Mouse (Mus musculus) brown adipose tissue, adult 24 weeks (tissue): ENCODE data around the gene Bmpr1a. TPM values are rescaled to one million over a fixed set of nuclear protein-coding genes. Genes with fewer than 3 reads are reported as not detected.

ENCODE experiments used
- H3K27ac ChIP-seq: fragments of 200-500 bp; replicated peaks from 2 replicates; pipeline ENCODE4 v1.5.1; 2012; ENCODE audit warnings: low read depth, mild to moderate bottlenecking, low read length
- H3K4me1 ChIP-seq: fragments of 200-500 bp; 2 replicates; pipeline ENCODE4 v1.6.1; 2012; ENCODE audit warnings: low read length, mixed read lengths; ENCODE audit not compliant: control insufficient read depth, insufficient read depth, insufficient read length
- H3K4me3 ChIP-seq: fragments of 200-500 bp; 2 replicates; pipeline ENCODE4 v1.5.1; 2012; ENCODE audit warnings: low read depth, mild to moderate bottlenecking, low read length, moderate library complexity; ENCODE audit not compliant: insufficient read depth
- polyA plus RNA-seq: library from polyadenylated mRNA; stranded (reverse); fragments of >200 nt; gene quantifications from 2 replicates; pipeline ENCODE4 v1.2.4, GENCODE M21; 2012; ENCODE audit not compliant: missing spikeins, insufficient read depth, insufficient read length

Gene Bmpr1a
- polyA plus RNA-seq, 1 experiment = 21.8 TPM

DNA sequence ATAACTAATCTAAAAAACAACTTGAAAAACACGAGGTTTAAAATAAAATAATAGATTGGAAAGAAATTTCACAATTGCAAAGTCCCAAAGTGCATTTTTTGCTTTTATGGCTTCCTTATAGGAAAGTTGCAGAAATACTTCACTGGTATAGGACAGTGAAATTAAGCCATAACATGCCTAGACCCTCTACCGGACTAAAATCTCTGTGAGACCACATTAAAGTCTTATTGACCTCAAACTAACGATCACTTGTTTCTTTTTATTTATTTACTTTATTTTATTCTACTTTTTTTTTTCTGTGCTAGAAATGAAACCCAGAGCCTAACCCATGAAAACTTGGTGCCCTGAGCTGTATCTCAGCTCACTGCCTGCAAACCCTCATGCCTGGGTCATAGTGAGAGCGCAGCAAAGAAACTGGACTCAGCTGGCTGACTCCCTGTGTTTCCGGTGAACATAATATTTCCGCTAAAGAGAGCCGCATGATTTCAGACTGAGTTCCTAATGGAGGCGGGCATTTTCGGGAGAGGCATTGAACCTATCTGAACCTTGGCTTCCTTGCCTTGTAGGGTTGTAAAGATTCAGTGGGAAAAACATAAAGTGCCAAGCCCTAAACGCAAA, 13.9 kb upstream of the Bmpr1a start:
- H3K4me1 ChIP-seq = peaks cover 6% of the 10 kb centered on the region; the same call in 1 of the 2 replicates
- no peak overlapping the region for H3K27ac ChIP-seq
- H3K4me3 ChIP-seq = no peak overlapping the region

DNA sequence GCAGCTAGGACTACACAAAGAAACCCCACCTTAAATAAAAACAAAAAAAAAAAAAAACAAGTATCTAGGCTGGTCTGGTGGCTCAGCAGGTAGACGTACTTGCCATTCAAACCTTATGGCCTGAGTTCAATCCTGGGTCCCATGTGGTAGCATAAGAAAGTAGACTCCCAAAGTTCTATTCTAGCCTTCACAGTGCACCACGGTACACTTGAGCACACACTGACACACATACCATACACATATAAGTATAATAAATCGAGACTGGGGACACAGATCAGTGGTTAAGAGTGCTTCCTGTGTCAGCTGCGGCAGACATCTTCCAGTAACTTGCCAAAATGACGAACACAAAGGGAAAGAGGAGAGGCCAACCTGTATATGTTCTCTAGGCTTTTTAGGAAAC, 12.7 kb upstream of the Bmpr1a start:
- Histone ChIP-seq H3K27ac (no peak overlapping the region), H3K4me1 (peaks cover 6% of the 10 kb centered on the region; the same call in 1 of the 2 replicates), H3K4me3 (no peak overlapping the region)

DNA sequence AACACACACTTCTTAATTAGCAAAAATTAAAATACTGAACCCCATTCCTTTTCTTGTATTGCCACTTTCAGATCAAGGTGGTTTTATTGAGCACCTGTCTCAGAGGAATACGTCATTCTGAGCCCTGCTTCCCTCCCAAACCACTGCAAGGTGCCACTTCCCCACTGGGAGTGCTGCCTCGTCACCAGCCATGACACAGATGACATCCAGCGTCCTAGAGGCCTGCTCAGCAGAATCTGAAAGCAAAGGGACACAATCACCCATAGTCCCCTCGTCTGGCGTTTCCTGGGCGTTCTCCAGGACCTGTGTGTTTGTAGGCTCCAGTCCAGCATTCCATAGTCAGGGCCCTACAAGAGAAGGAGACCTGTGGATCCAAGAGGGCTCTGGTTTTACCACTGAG, 11.0 kb upstream of the Bmpr1a start:
- Histone ChIP-seq H3K4me3 (no peak overlapping the region), H3K27ac (peak overlapping the region; percentile 15; the same call in 1 of the 2 replicates)

DNA sequence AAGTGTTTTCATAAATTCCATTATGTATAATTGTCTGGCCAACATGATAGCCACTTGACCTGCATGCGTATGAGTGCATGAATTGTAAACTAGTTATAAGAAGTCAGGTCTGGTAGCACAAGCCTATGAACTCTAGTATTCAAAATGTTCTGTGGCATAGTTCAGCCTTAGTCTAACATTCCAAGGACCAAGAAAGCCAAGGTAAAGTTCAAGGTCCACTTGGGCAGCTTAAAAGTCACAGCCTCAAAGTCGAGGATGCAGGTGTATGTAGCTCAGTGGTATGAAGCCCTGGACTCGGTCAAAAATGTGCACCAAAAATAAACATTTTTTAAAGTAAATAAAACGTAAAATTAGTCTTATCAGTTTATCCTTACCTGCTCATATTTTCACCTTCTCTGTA, 9.5 kb upstream of the Bmpr1a start:
- H3K27ac ChIP-seq = no peak overlapping the region

More for the DNA sequence above, 11.0 kb upstream of the Bmpr1a start:
- peaks cover 3% of the 10 kb centered on the region; the same call in 1 of the 2 replicates for H3K4me1 ChIP-seq

DNA sequence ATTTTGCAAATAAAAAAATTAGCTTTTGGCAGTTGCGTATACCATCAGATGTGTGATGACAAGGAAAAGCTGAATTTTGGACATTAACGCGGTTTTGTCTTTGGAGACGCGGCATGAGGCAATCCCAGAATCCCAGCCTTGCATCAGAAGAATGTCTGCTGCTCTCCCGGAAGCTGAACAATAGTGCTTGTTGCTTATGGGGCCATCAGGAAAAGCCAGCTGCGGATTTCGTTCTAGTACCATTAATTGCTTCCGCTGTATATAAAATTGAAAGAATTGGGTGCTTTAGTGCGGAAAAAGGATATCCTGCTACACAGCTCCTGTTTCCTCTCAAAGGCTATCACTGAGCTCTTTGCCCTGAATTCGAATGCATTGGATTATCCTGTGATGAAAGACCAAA, 8.8 kb upstream of the Bmpr1a start:
- no peak overlapping the region for H3K4me3 ChIP-seq
- H3K27ac ChIP-seq = no peak overlapping the region
- peaks cover 3% of the 10 kb centered on the region; the same call in 1 of the 2 replicates for H3K4me1 ChIP-seq

More for the DNA sequence above, 9.5 kb upstream of the Bmpr1a start:
- no peak overlapping the region for H3K4me3 ChIP-seq
- H3K4me1 ChIP-seq = peaks cover 3% of the 10 kb centered on the region; the same call in 1 of the 2 replicates

- H3K27ac ChIP-seq = no peak overlapping the region
- H3K4me3 ChIP-seq = no peak overlapping the region
- H3K4me1 ChIP-seq = no peaks in the 10 kb centered on the region; the same call in none of the 2 replicates
Measured at GRCm38 (mm10) chr14:34508842-34509439, 5.8 kb upstream of the Bmpr1a start.

DNA sequence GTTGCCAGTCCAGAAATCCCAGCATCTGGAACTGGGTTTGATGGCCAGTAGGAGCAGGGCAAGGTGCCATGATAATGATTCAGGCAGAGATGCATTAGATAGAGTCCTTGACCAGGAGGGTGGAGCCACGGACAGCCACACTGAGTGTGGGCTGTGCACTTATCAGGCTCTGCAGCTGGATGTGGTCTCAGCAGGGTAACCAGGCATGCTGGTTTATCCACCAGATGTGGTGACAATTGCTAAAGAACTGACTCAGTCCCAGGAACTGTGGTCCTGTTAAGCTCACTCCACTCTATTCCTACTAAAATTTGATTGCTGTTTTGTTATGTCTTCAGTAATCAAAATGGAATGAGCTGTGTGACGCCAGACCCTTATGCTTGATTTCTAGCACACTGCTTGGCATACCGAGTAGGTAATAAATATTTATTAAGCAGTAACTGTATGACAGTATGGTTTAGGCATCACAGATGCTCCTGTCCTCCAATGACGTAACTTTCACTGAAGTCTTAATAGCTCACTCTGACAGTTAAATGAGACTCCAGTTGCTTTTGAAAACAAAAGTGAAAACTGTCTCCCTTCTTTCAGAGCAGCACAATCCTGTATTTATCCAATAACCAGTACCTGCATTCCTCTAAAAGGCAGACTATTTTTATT, 5.2 kb upstream of the Bmpr1a start:
- no peak overlapping the region for H3K27ac ChIP-seq
- no peak overlapping the region for H3K4me3 ChIP-seq
- no peaks in the 10 kb centered on the region; the same call in none of the 2 replicates for H3K4me1 ChIP-seq

- no peak overlapping the region for H3K27ac ChIP-seq
- H3K4me1 ChIP-seq = no peaks in the 10 kb centered on the region; the same call in none of the 2 replicates
- H3K4me3 ChIP-seq = no peak overlapping the region
Measured at GRCm38 (mm10) chr14:34505309-34505708, 2.2 kb upstream of the Bmpr1a start.

DNA sequence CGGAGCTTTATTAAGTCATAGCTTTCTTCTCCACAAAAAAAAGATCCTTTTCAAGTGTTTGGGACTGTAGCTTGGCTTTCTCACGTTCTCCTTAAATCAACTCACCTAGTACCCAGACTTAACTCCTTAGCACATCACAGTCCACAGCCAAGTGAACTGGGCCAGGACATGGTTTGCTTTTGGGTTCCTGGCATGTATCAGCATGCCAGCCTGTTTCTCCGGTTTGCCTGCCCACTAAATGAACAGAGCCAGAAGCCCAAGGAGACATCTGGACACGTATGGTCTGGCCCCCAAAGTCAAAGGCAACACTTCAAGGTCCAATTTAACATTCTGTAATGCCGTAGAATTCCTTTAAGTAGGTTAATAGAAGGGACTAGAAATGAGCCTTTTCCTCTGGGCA, 1.2 kb upstream of the Bmpr1a start:
- Histone ChIP-seq H3K4me1 (no peaks in the 10 kb centered on the region; the same call in none of the 2 replicates), H3K4me3 (no peak overlapping the region), H3K27ac (0 out of 2 replicates have a peak overlapping the region, but pooled peaks have one; percentile 23)

DNA sequence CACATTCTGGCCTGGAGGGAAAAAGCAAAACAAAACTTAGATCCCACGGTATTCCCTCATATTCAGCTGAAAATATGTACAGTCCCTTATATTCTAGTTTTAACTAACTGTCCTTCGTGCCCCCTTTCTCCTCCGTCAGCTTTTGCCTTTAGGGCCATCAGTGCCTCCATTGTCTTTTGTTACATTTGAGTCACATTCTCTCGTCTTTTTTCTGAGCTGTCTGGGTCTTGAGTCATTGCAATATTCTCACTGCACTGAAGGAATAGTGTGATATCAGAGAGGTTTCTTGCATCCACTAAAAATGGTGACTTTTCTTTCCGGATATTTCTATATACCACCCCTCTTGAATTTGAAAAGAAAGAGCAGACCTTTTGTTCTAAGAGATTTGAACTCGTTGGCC, 618 bp upstream of the Bmpr1a start:
- Histone ChIP-seq H3K4me3 (no peak overlapping the region), H3K27ac (peak overlapping the region; percentile 38; the same call in 1 of the 2 replicates), H3K4me1 (no peaks in the 10 kb centered on the region; the same call in none of the 2 replicates)

DNA sequence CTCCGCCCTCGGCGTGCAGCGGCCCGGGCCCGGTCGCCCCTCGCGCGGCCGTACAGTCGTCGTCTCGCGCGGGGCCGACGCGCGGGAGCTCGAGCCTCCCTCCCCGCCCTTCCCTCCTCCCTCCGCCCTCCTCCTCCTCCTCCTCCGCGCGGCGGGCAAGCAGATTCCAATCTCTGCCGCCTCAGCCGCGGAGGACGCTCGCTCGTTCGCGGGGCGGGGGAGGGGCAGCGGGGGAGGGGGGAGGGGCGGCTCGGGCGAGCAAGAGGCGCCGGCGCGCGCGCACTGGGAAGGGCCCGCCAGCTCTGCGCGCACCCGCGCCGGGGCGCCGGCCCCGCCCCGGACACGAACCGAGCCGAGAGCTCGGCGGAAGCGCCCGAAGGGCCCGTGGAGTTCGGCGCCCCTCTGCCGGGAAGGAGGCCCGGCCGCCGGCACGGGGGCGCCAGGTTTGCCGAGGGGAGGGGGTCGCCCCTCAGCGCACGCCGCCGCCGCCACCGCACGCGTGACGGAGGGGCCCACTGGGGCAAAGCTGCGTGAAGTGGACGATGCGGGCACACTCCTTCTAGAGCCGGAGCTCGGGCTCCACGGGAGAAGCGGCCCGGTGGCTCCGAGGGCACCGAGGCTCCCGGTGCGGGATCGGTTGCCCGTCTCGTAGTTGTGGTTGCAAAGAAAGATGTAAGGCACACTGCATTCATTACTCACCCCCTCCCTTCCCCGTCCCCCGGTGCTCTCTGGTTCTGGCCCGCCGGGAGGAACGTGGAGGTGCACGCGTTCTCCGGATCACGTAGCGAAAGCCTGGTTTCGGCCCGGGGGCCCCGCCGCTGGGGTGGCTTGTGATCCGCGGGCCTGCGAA, 441 bp downstream of the Bmpr1a start:
- Histone ChIP-seq H3K27ac (peak overlapping the region; percentile 83), H3K4me3 (peak overlapping the region; percentile 98), H3K4me1 (no peaks in the 10 kb centered on the region; the same call in none of the 2 replicates)

- Histone ChIP-seq H3K4me3 (peak overlapping the region; percentile 98), H3K4me1 (peaks cover 2% of the 10 kb centered on the region), H3K27ac (peak overlapping the region; percentile 70)
Measured at GRCm38 (mm10) chr14:34501804-34502474, 1.2 kb downstream of the Bmpr1a start.

GRCm38 (mm10) chr14:34501447-34501803, 1.7 kb downstream of the Bmpr1a start:
- H3K4me1 ChIP-seq = peaks cover 2% of the 10 kb centered on the region
- peak overlapping the region; percentile 70; the same call in 1 of the 2 replicates for H3K27ac ChIP-seq
- peak overlapping the region; percentile 98 for H3K4me3 ChIP-seq

- H3K27ac ChIP-seq = peak overlapping the region; percentile 7; the same call in 1 of the 2 replicates
- H3K4me3 ChIP-seq = no peak overlapping the region
- H3K4me1 ChIP-seq = peaks cover 2% of the 10 kb centered on the region
Measured at GRCm38 (mm10) chr14:34500309-34500708, 2.8 kb downstream of the Bmpr1a start.
